ENCODE assay signal across 16 mouse cellular contexts in genomic region chr5:96898695-96899094, GRCm38 (mm10).
"Had no signal": no experiment of that assay in that cellular context is flagged by ENCODE, and none has a peak within 500 bp of the region (broad histone marks: within the 10 kb centered on the region; RNA-seq: fewer than 3 reads in every experiment).

No protein-coding gene starts in this region.

- H3K27me3 ChIP-seq: liver, embryonic 12.5 days; lung, embryonic 15.5 days; midbrain, embryonic 13.5 days; neural tube, embryonic 13.5 days; stomach, embryonic 15.5 days had no signal

- ATAC-seq: midbrain, embryonic 13.5 days; midbrain, embryonic 16.5 days had no signal

- H3K4me3 ChIP-seq: layer of hippocampus, adult 2 months; liver, embryonic 12.5 days; lung, embryonic 15.5 days; midbrain, embryonic 10.5 days; midbrain, embryonic 13.5 days; myocyte; neural tube, embryonic 13.5 days; stomach, embryonic 15.5 days had no signal

- H3K27ac ChIP-seq: kidney, postnatal 0 days; lung, embryonic 15.5 days; midbrain, embryonic 10.5 days; midbrain, embryonic 13.5 days; neural tube, embryonic 13.5 days; stomach, embryonic 15.5 days had no signal

- H3K4me2 ChIP-seq: lung, embryonic 15.5 days; midbrain, embryonic 13.5 days; neural tube, embryonic 13.5 days; stomach, embryonic 15.5 days had no signal

- H3K36me3 ChIP-seq: liver, embryonic 12.5 days; lung, embryonic 15.5 days; midbrain, embryonic 10.5 days; midbrain, embryonic 13.5 days; neural tube, embryonic 13.5 days; stomach, embryonic 15.5 days had no signal

- H3K9ac ChIP-seq: liver, embryonic 12.5 days; lung, embryonic 15.5 days; midbrain, embryonic 13.5 days; neural tube, embryonic 13.5 days; stomach, embryonic 15.5 days had no signal

- DNase-seq: kidney, adult 2 months; retina, postnatal 1 day; right cerebral cortex, postnatal 25 days; spleen, adult 18-20 months; thymus, adult 2 months; thymus, postnatal 14 days had no signal

- H3K4me1 ChIP-seq: midbrain, embryonic 10.5 days; midbrain, embryonic 13.5 days; neural tube, embryonic 13.5 days; stomach, embryonic 15.5 days had no signal

- H3K9me3 ChIP-seq: liver, embryonic 12.5 days; lung, embryonic 15.5 days; midbrain, embryonic 10.5 days; midbrain, embryonic 13.5 days; neural tube, embryonic 13.5 days; stomach, embryonic 15.5 days had no signal
